ENCODE assay signal across 10 mouse cellular contexts in the genomic region with DNA sequence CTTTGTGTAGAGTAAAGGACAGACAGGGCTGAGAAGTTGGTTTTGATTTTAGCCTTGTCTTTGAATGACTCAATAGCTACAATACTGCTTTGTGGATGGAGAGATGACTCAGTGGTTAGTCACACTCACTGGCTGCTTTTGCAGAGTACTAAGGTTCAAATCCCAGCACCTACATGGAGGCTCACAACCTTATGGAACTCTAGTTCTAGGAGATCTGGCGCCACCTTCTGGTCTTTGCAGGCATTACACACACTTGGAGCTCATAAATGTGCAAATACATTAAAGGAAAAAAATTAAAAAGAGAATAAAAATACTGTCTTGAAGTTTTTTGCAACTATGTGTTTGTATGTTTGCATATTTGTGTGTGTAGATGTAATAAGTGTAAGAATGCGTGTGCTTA. TPM values are rescaled to one million over a fixed set of nuclear protein-coding genes. Genes with fewer than 3 reads are reported as not detected.
DNase-seq lines count a peak whose midpoint lies in the region; ATAC-seq and TF ChIP-seq lines count a peak whose summit lies in the region.
"Had no signal": no experiment of that assay in that cellular context is flagged by ENCODE, and none has a peak within 500 bp of the region (broad histone marks: within the 10 kb centered on the region; RNA-seq: fewer than 3 reads in every experiment).

No protein-coding gene starts in this region.

- peaks cover 16% of the 10 kb centered on the region for H3K36me3 ChIP-seq in hindbrain, postnatal 0 days (ENCODE audit: insufficient read depth, low read length)
- H3K36me3 ChIP-seq in hindbrain, embryonic 12.5 days, result peaks cover 47% of the 10 kb centered on the region

- peak; percentile 55 for TF ChIP-seq CTCF in hindbrain, postnatal 0 days (IDR thresholded peaks at IDR 0.05; ENCODE audit: low read depth)

- H3K27me3 ChIP-seq in hindbrain, postnatal 0 days (ENCODE audit: insufficient read depth, low read length), result no peaks in the 10 kb centered on the region
- no peaks in the 10 kb centered on the region for H3K27me3 ChIP-seq in hindbrain, embryonic 12.5 days
- H3K27me3 ChIP-seq: limb, embryonic 13.5 days had no signal

- intact Hi-C loops in left cerebral cortex, postnatal 4 days (cut with DNase I), result no loop called here

- no peak overlapping the region for H3K4me2 ChIP-seq in hindbrain, postnatal 0 days (ENCODE audit: low read depth, low read length)
- H3K4me2 ChIP-seq in hindbrain, embryonic 12.5 days (replicated peaks), result no peak overlapping the region
- H3K4me2 ChIP-seq: limb, embryonic 13.5 days had no signal

- 74% methylated on average over 2 of the region's 2 CpGs for WGBS in hindbrain, postnatal 0 days
- 64% methylated on average over 2 of the region's 2 CpGs for WGBS in hindbrain, embryonic 12.5 days

- no peak overlapping the region for H3K9ac ChIP-seq in hindbrain, postnatal 0 days (replicated peaks; ENCODE audit: low read length)
- no peak overlapping the region for H3K9ac ChIP-seq in hindbrain, embryonic 12.5 days
- H3K9ac ChIP-seq: limb, embryonic 13.5 days had no signal

- H3K27ac ChIP-seq in hindbrain, postnatal 0 days, result no peak overlapping the region
- no peak overlapping the region for H3K27ac ChIP-seq in hindbrain, embryonic 12.5 days
- H3K27ac ChIP-seq: limb, embryonic 13.5 days had no signal

- DNase-seq in hindbrain, postnatal 0 days (ENCODE audit: low spot score), result peak; percentile 35
- DNase-seq in adipocyte (ENCODE audit: low spot score), result peak; percentile 12
- DNase-seq in retina, postnatal 1 day, result peak; percentile 25
- no peak for DNase-seq in left cerebral cortex, postnatal 4 days
- no peak for DNase-seq in cerebellum, adult 8-10 months

- no peak for ATAC-seq in hindbrain, postnatal 0 days
- no peak for ATAC-seq in hindbrain, embryonic 12.5 days (ENCODE audit: low FRiP score)
- ATAC-seq in CD4-positive, CD25-positive, alpha-beta regulatory T cell, adult 4 months, result peak; percentile 27
- ATAC-seq in erythroid progenitor cell, adult 5-6 weeks (replicated peaks; ENCODE audit: low FRiP score, poor library complexity, severe bottlenecking), result no peak; the same call in 1 of the 2 replicates

- H3K4me1 ChIP-seq in hindbrain, postnatal 0 days (ENCODE audit: insufficient read depth, low read length), result no peaks in the 10 kb centered on the region
- H3K4me1 ChIP-seq in hindbrain, embryonic 12.5 days, result no peaks in the 10 kb centered on the region
- H3K4me1 ChIP-seq: limb, embryonic 13.5 days had no signal

- H3K9me3 ChIP-seq in hindbrain, postnatal 0 days (ENCODE audit: low read length), result no peaks in the 10 kb centered on the region
- no peaks in the 10 kb centered on the region; the same call in 1 of the 2 replicates for H3K9me3 ChIP-seq in hindbrain, embryonic 12.5 days (replicated peaks)

- H3K4me3 ChIP-seq in hindbrain, postnatal 0 days (ENCODE audit: low read length), result no peak overlapping the region
- no peak overlapping the region for H3K4me3 ChIP-seq in hindbrain, embryonic 12.5 days
- H3K4me3 ChIP-seq: limb, embryonic 13.5 days had no signal

RNA-seq across cellular contexts. Expression of gene Aldh8a1, which starts 39.9 kb away (rescaled TPM):
- not detected in 2 replicates for total RNA-seq in hindbrain, postnatal 0 days (2014; rRNA removed)
- polyA plus RNA-seq in hindbrain, postnatal 0 days (2015; fragmentation: Nextera tagmentation; extraction: Ambion mirVana), result not detected in 2 replicates
- polyA plus RNA-seq in hindbrain, embryonic 12.5 days (2016; fragmentation: Nextera tagmentation; extraction: Ambion mirVana), result 0.12 TPM in 1 of 2 replicates, not detected in the other
- not detected for polyA plus RNA-seq in CD4-positive, CD25-positive, alpha-beta regulatory T cell, adult 4 months (2017; shearing (Covaris generic))
- not detected for total RNA-seq in left cerebral cortex, postnatal 4 days (2021)
- total RNA-seq in erythroid progenitor cell, adult 5-6 weeks (2015; ENCODE audit: low replicate concordance), result not detected in 2 replicates
- not detected in 2 replicates for total RNA-seq in erythroid progenitor cell, adult 5-6 weeks (2017; ENCODE audit: low replicate concordance)
- polyA plus RNA-seq: embryonic facial prominence, embryonic 14.5 days had no signal

RNA-seq across cellular contexts. Expression of gene Hbs1l, which starts 41.4 kb away (rescaled TPM):
- 61.3 and 62.2 TPM in 2 replicates for total RNA-seq in hindbrain, postnatal 0 days (2014; rRNA removed)
- 78.3 and 78.9 TPM in 2 replicates for polyA plus RNA-seq in hindbrain, postnatal 0 days (2015; fragmentation: Nextera tagmentation; extraction: Ambion mirVana)
- polyA plus RNA-seq in hindbrain, embryonic 12.5 days (2016; fragmentation: Nextera tagmentation; extraction: Ambion mirVana), result 114 and 115 TPM in 2 replicates
- 100 to 1,000 TPM; 134 to 140 TPM for polyA plus RNA-seq in CD4-positive, CD25-positive, alpha-beta regulatory T cell, adult 4 months (2017; shearing (Covaris generic))
- 100 to 1,000 TPM in 1 of 2 experiments, 10 to 100 TPM in 1; 97.7 to 102 TPM for total RNA-seq in left cerebral cortex, postnatal 4 days (2021)
- total RNA-seq in erythroid progenitor cell, adult 5-6 weeks (2015; ENCODE audit: low replicate concordance), result 85.9 and 87.6 TPM in 2 replicates
- total RNA-seq in erythroid progenitor cell, adult 5-6 weeks (2017; ENCODE audit: low replicate concordance), result 76.3 and 120 TPM in 2 replicates

Comparison
In these comparisons a context has a peak if more than half of its experiments do, and no peak if none do; other contexts are left out.
1. DNase-seq: peak in hindbrain, postnatal 0 days (single experiment), adipocyte (single experiment) and retina, postnatal 1 day (single experiment); none in left cerebral cortex, postnatal 4 days (single experiment) and cerebellum, adult 8-10 months (single experiment).